ENCODE assay signal across 8 mouse cellular contexts in the genomic region with DNA sequence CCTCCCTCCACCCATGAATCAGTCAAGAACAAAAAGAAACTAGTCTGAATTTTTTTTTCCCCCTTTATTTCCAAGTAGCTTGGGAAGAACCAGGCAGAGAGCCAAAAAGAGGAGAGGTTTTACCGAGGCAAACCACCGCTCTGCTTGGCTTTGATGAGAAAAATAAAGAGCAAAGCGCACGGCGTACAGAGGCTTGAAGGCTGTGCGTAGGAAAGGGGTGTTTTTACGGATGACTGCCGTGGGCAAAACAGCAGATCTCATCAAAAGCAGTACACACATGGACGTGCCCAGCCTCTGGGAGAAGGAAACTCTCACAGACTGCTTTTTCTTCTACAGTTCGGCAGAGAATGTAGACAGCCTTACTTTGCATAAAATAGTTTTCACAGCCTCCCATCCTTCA.
DNase-seq lines count a peak whose midpoint lies in the region; ATAC-seq lines count a peak whose summit lies in the region.

No protein-coding gene starts in this region.

- WGBS in liver, embryonic 12.5 days (ENCODE audit: insufficient replicate concordance), result 64% methylated on average over 10 of the region's 10 CpGs

- peak; percentile 86 for DNase-seq in heart, adult 11 months
- DNase-seq in heart, adult 8-10 months (ENCODE audit: low spot score), result no peak
- DNase-seq in brain, adult 2 months (ENCODE audit: low read depth, low spot score), result peak; percentile 90
- DNase-seq in frontal cortex, postnatal 14 days (ENCODE audit: low spot score in 2 of 2), result peak; percentile 26 to 35
- DNase-seq in left cerebral cortex, adult 18-20 months (ENCODE audit: low spot score in 2 of 2), result peak; percentile 38 to 63
- peak; percentile 31 for DNase-seq in right cerebral cortex, postnatal 14 days

- no peaks in the 10 kb centered on the region for H3K9me3 ChIP-seq in liver, embryonic 12.5 days (replicated peaks)

- no peak overlapping the region for H3K4me2 ChIP-seq in liver, embryonic 12.5 days

- H3K36me3 ChIP-seq in liver, embryonic 12.5 days, result no peaks in the 10 kb centered on the region

- H3K9ac ChIP-seq in liver, embryonic 12.5 days, result no peak overlapping the region

- H3K4me3 ChIP-seq in liver, embryonic 12.5 days, result no peak overlapping the region

- no peak overlapping the region for H3K27ac ChIP-seq in liver, embryonic 12.5 days

- ATAC-seq in liver, embryonic 12.5 days, result no peak
- ATAC-seq in megakaryocyte progenitor cell, adult 5-6 weeks (replicated peaks; ENCODE audit: poor library complexity), result no peak

- H3K4me1 ChIP-seq in liver, embryonic 12.5 days, result no peaks in the 10 kb centered on the region

- H3K27me3 ChIP-seq in liver, embryonic 12.5 days (replicated peaks), result peaks cover 11% of the 10 kb centered on the region; the same call in 1 of the 2 replicates
